Mouse (Mus musculus): ENCODE data around the gene Tnrc6a.

GRCm38 (mm10) chr7:123181787-123182701 is 58.4 kb downstream of the Tnrc6a start:
- no peak for TF ChIP-seq POLR2A (IDR thresholded peaks at IDR 0.05; ENCODE audit: borderline replicate concordance, control insufficient read depth, low read depth, low read length)
- no peak for TF ChIP-seq CTCF (IDR thresholded peaks at IDR 0.05; ENCODE audit: control insufficient read depth, insufficient read depth, low read length)
